Mouse (Mus musculus) G1E (cell line): ENCODE measurements around the gene Lyrm4. TPM values are rescaled to one million over a fixed set of nuclear protein-coding genes. Genes with fewer than 3 reads are reported as not detected.

Experiments used
- ATAC-seq: 2 replicates; pipeline ENCODE4 v1.8.0; 2016; ENCODE audit warnings: mild to moderate bottlenecking; ENCODE audit not compliant: insufficient number of reproducible peaks, poor library complexity, low FRiP score, severe bottlenecking; ENCODE audit errors: extremely low read depth
- DNase-seq: peaks from one replicate; pipeline ENCODE4 v3.0.0; 2012; ENCODE audit warnings: low spot score
- H3K27me3 ChIP-seq: 2 replicates; pipeline ENCODE4 v1.6.1; 2012; ENCODE audit warnings: mild to moderate bottlenecking, low read length, inconsistent platforms; ENCODE audit not compliant: insufficient read depth
- H3K36me3 ChIP-seq: replicated peaks from 2 replicates; pipeline ENCODE3; 2012; ENCODE audit warnings: mild to moderate bottlenecking, inconsistent platforms
- H3K4me1 ChIP-seq: 2 replicates; pipeline ENCODE4 v1.6.1; 2012; ENCODE audit warnings: low read depth, low read length, inconsistent platforms, mixed read lengths; ENCODE audit not compliant: insufficient read depth
- H3K4me3 ChIP-seq: 2 replicates; pipeline ENCODE4 v1.5.1; 2012; ENCODE audit warnings: low read depth, mild to moderate bottlenecking, inconsistent platforms, low read length, moderate library complexity, mixed read lengths
- H3K9me3 ChIP-seq: replicated peaks from 2 replicates; pipeline ENCODE4 v1.6.1; 2012; ENCODE audit warnings: inconsistent platforms
- CTCF ChIP-seq: IDR thresholded peaks from 2 replicates; pipeline ENCODE4 v1.5.1; 2012; ENCODE audit warnings: low read depth, low read length, inconsistent platforms, mixed read lengths
- GATA1 ChIP-seq: IDR thresholded peaks from 2 replicates; pipeline ENCODE4 v1.6.1; 2012; ENCODE audit warnings: borderline replicate concordance, low read length, inconsistent platforms, mixed read lengths
- GATA2 ChIP-seq: IDR thresholded peaks from 2 replicates; pipeline ENCODE4 v1.6.1; 2012; ENCODE audit warnings: low read depth, low read length, inconsistent platforms, borderline replicate concordance
- POLR2AphosphoS5 ChIP-seq: IDR thresholded peaks from 2 replicates; pipeline ENCODE4 v1.6.1; 2012; ENCODE audit warnings: low read depth, low read length, inconsistent platforms; ENCODE audit not compliant: insufficient replicate concordance
- TAL1 ChIP-seq: conservative IDR thresholded peaks from 2 replicates; pipeline ENCODE4 v1.6.1; 2012; ENCODE audit warnings: low read depth, low read length, inconsistent platforms, mixed read lengths
- polyA plus RNA-seq: library from polyadenylated mRNA; stranded (reverse); fragments of >175 nt; gene quantifications from 2 replicates; pipeline ENCODE4 v1.2.3, GENCODE M21; 2012
- total RNA-seq, 2 experiments: library from RNA; stranded (forward) in 1 of 2; stranded (reverse) in 1 of 2; fragments of 200-1000 nt in 1 of 2; fragments of >200 nt in 1 of 2; fragmentation: Nextera tagmentation in 1 of 2; gene quantifications; 2 replicates each; pipeline ENCODE4 v1.2.3; 2014 to 2017

Lyrm4 gene
- total and polyA plus RNA-seq, 3 experiments = 4.9 to 32.4 (median 21.4) TPM

GRCm38 (mm10) chr13:36108528-36108927, 8.8 kb downstream of the Lyrm4 start:
- no peak for ATAC-seq

GRCm38 (mm10) chr13:36105591-36105990, 11.7 kb downstream of the Lyrm4 start:
- Histone ChIP-seq H3K27me3 (no peaks in the 10 kb centered on the region), H3K36me3 (peaks cover 56% of the 10 kb centered on the region), H3K9me3 (no peaks in the 10 kb centered on the region), H3K4me3 (no peak overlapping the region), H3K4me1 (peaks cover 42% of the 10 kb centered on the region)
- DNase-seq = no peak
- no peak for TF ChIP-seq GATA2
- no peak for TF ChIP-seq CTCF
- TF ChIP-seq GATA1 = no peak
- TF ChIP-seq POLR2AphosphoS5 = no peak
- TF ChIP-seq TAL1 = no peak
- ATAC-seq = no peak

More at GRCm38 (mm10) chr13:36108528-36108927, 8.8 kb downstream of the Lyrm4 start:
- no peak for TF ChIP-seq GATA2
- TF ChIP-seq CTCF = no peak
- no peak for TF ChIP-seq POLR2AphosphoS5
- TF ChIP-seq TAL1 = no peak
- TF ChIP-seq GATA1 = no peak
- no peaks in the 10 kb centered on the region for H3K27me3 ChIP-seq
- H3K9me3 ChIP-seq = no peaks in the 10 kb centered on the region
- peaks cover 44% of the 10 kb centered on the region for H3K4me1 ChIP-seq
- H3K36me3 ChIP-seq = peaks cover 63% of the 10 kb centered on the region
- H3K4me3 ChIP-seq = no peak overlapping the region
- DNase-seq = no peak

GRCm38 (mm10) chr13:36096684-36097383, 20.5 kb downstream of the Lyrm4 start:
- ATAC-seq = peak; percentile 87

DNA sequence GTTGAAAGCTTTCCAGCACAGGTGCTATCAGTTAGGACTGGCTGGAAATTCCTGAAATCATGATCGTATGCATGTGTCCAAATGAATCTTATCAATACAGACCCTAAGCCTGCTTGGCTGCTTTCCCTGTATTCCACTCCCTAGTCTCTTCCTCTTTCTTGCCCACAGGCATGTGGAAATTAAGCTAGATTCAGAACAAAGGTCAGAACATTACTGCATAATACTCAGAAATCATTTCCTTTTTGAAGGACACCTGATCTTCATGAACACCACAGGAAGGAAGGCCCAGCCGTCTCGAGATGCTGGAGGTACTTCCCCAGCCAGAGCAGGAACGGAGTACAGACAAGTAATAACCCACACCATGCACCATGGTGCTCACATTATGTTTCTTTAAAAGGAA, 29.2 kb downstream of the Lyrm4 start:
- Histone ChIP-seq H3K4me3 (no peak overlapping the region), H3K4me1 (peaks cover 22% of the 10 kb centered on the region), H3K36me3 (peaks cover 81% of the 10 kb centered on the region), H3K27me3 (no peaks in the 10 kb centered on the region), H3K9me3 (no peaks in the 10 kb centered on the region)
- DNase-seq = no peak
- ATAC-seq = no peak
- TF ChIP-seq GATA2 = no peak

More at GRCm38 (mm10) chr13:36096684-36097383, 20.5 kb downstream of the Lyrm4 start:
- TF ChIP-seq TAL1 (peak; percentile 81), CTCF (no peak)
- Histone ChIP-seq H3K4me3 (no peak overlapping the region; the same call in 1 of the 2 replicates), H3K9me3 (no peaks in the 10 kb centered on the region), H3K27me3 (no peaks in the 10 kb centered on the region), H3K4me1 (peaks cover 42% of the 10 kb centered on the region), H3K36me3 (peaks cover 24% of the 10 kb centered on the region)
- peak; percentile 14 for DNase-seq

DNA sequence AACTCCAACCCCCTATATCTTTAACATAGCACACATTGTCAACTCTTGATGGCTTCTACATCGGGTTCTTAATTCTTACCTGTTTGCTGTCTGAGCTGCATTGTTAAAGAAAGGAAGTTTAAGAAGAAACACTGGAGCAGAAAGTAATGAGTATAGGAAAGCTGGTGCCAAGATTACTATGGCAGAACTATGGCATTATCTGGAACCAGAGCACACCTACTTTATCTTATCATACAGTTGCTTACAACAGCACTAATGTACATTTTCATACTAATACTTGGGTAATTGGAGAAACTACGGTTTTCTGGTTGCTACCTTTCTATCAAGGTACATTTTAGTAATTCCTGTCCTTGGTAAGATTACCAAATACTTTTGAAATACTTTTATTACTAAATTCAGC, 29.9 kb downstream of the Lyrm4 start:
- H3K9me3 ChIP-seq = no peaks in the 10 kb centered on the region
- no peak; the same call in 1 of the 2 replicates for ATAC-seq
- H3K27me3 ChIP-seq = no peaks in the 10 kb centered on the region
- DNase-seq = no peak
- no peak overlapping the region for H3K4me3 ChIP-seq
- H3K36me3 ChIP-seq = peaks cover 80% of the 10 kb centered on the region
- peaks cover 22% of the 10 kb centered on the region for H3K4me1 ChIP-seq
- TF ChIP-seq TAL1 (no peak), CTCF (no peak), POLR2AphosphoS5 (no peak), GATA1 (no peak), GATA2 (no peak)

GRCm38 (mm10) chr13:36086608-36087391, 30.5 kb downstream of the Lyrm4 start:
- no peaks in the 10 kb centered on the region for H3K9me3 ChIP-seq
- DNase-seq (no peak), ATAC-seq (peak; percentile 57)
- H3K4me1 ChIP-seq = peaks cover 22% of the 10 kb centered on the region
- peaks cover 80% of the 10 kb centered on the region for H3K36me3 ChIP-seq
- no peak overlapping the region for H3K4me3 ChIP-seq
- no peak for TF ChIP-seq GATA2
- no peak for TF ChIP-seq GATA1
- TF ChIP-seq CTCF = no peak
- TF ChIP-seq POLR2AphosphoS5 = no peak
- no peak for TF ChIP-seq TAL1
- no peaks in the 10 kb centered on the region for H3K27me3 ChIP-seq
